Mouse (Mus musculus) spleen, postnatal 4 days (tissue): ENCODE results near the gene Jak3.
"Not testable (repeated sequence)": the region's sequence is repeated elsewhere in the genome, so short reads cannot be mapped to it uniquely, and the experiment has no call there.

Source experiments
- DNase-seq, 2 experiments: peaks; one replicate each; pipeline ENCODE4 v3.0.0; 2022; ENCODE audit warnings: low spot score in 2 of 2

The Jak3 gene

DNA sequence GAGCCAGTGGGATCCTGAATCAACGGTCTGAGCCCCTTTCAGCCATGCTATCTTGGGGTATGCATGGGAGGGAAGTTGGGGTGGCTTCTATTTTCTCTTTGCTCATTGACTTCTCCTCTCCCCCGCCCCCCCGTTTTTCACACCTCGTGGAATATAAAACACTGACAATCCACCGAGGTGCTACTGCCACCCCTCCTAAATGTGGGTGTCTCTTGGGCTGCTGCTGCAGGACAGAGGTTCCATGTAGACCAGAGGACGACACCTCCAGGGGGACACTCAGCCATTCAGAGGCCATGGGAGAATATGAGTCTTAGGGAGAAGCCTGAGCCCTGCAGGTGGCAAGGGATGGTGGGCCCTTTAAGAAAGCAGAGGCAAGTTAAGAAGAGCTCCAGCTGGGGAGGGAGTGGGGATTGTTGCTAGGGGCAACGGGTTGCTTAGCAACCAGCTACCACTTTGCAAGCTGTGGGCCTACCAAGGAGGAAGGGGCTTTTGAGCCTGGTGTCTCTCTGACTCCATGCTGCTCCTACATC lies 43.9 kb downstream of the Jak3 start:
- DNase-seq = no peak

GRCm38 (mm10) chr8:71723047-71723551 lies 47.0 kb downstream of the Jak3 start:
- peak; percentile 86 to 91 for DNase-seq

DNA sequence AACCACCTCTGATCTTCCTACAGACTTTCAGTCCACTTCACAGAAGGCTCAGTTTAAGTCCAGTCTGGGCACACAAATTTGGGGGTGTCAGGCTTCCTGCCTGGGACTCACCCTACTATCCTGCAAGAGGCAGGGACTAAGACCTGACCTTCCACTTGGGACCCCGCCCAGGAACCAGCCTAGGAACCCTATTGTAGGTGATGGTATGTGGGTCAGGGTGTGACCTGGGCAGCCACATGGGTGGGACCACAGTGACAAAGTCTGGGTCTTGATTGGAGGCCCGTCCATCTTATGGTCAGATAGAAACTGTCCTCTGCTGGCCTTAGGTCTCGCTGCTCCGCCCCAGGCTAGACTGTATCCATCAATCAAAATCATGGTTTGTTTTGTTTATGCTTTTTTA lies 48.3 kb downstream of the Jak3 start:
- peak in 1 of 2 experiments; percentile 66 for DNase-seq

DNA sequence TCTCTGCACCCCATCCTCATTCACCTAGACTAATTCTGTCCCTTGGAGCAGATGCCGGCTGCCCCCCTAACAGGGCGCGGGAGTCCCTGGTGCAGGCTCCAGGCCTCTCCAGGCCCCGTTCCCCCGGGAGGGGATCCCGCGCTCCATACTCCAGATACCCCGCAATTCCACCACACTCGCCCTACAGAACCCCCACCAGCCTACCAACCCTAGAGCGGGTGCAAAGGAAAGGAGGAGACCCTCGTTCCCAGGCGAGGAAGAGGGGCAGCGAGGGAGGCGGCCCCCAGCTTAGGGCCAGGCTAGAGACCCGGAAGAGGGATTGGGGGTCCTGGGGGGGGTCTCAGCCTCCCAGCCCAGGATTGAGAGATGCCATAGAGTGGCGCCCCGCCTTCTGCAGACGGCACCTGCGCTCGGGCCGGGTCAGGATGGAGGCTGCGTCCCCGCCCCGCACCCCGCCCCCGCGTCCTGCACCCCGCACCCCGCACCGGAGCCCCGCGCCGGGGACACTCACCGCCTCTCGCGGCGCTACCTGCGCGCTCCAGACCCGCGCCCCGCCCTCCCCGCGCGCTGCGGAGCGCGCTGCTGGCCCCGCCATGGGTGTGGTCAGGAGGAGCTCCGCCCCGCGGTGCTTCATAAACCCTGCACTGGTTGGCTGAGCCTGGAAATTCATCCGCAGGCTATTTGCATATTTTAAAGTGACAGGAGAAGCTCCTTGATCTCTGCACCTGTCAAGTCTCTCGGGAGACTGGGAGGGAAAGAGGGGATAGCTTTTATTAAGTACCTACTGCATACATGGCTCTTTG lies 49.2 kb downstream of the Jak3 start, which contains the start of gene Fcho1:
Gene Fcho1 (minus strand): TSS at position 595 of the 803 bp plus-strand sequence.
- DNase-seq = peak; percentile 91 to 95

GRCm38 (mm10) chr8:71728240-71728785 lies 52.2 kb downstream of the Jak3 start:
- peak in 1 of 2 experiments; percentile 69 for DNase-seq

GRCm38 (mm10) chr8:71728826-71729620 lies 52.9 kb downstream of the Jak3 start:
- peak in 1 of 2 experiments; percentile 62 for DNase-seq

- DNase-seq = peak; percentile 76 to 88
These were observed 55.6 kb downstream of the Jak3 start for GRCm38 (mm10) chr8:71731652-71732230.

- not testable (repeated sequence) for DNase-seq
These were observed 62.2 kb downstream of the Jak3 start for GRCm38 (mm10) chr8:71738316-71738715.
